Mouse (Mus musculus): Measurements from ENCODE around the gene Rptor.

- TF ChIP-seq POLR2A (IDR thresholded peaks at IDR 0.05; ENCODE audit: extremely low read depth, insufficient read depth, low read length) (no peak), CTCF (IDR thresholded peaks at IDR 0.05; ENCODE audit: low read depth, low read length) (no peak)
Observed at GRCm38 (mm10) chr11:119696401-119696800, 93.7 kb downstream of the Rptor start.

All from liver, adult 2 months (tissue).